Mouse (Mus musculus): ENCODE measurements around the gene Cntrob. TPM values are rescaled to one million over a fixed set of nuclear protein-coding genes. Genes with fewer than 3 reads are reported as not detected.

The Cntrob gene
- polyA plus RNA-seq, 1 experiment from 2014 or later = 17.1 TPM

- Histone ChIP-seq H3K9me3 (ENCODE audit: control insufficient read depth, low read length) (no peaks in the 10 kb centered on the region), H3K27ac (ENCODE audit: low read depth, low read length) (no peak overlapping the region), H3K4me1 (replicated peaks; ENCODE audit: control insufficient read depth, insufficient read depth, low read length) (no peaks in the 10 kb centered on the region), H3K4me3 (ENCODE audit: low read depth, low read length) (no peak overlapping the region; the same call in 1 of the 2 replicates), H3K36me3 (ENCODE audit: control insufficient read depth, insufficient read depth, low read length) (no peaks in the 10 kb centered on the region), H3K27me3 (replicated peaks; ENCODE audit: control insufficient read depth, insufficient read depth, low read length) (no peaks in the 10 kb centered on the region), H3K4me2 (no peak overlapping the region), H3K9ac (ENCODE audit: low read depth, low read length) (no peak overlapping the region)
- ATAC-seq (replicated peaks; ENCODE audit: low FRiP score) (no peak), DNase-seq (ENCODE audit: low spot score) (no peak)
- 53% methylated on average over 4 of the region's 4 CpGs for WGBS
Observed at GRCm38 (mm10) chr11:69257807-69258206, 65.8 kb downstream of the Cntrob start.

- Histone ChIP-seq H3K27me3 (replicated peaks; ENCODE audit: control insufficient read depth, insufficient read depth, low read length) (no peaks in the 10 kb centered on the region), H3K9me3 (ENCODE audit: control insufficient read depth, low read length) (no peaks in the 10 kb centered on the region), H3K4me3 (ENCODE audit: low read depth, low read length) (no peak overlapping the region), H3K36me3 (ENCODE audit: control insufficient read depth, insufficient read depth, low read length) (no peaks in the 10 kb centered on the region), H3K27ac (ENCODE audit: low read depth, low read length) (no peak overlapping the region), H3K4me1 (replicated peaks; ENCODE audit: control insufficient read depth, insufficient read depth, low read length) (no peaks in the 10 kb centered on the region), H3K9ac (ENCODE audit: low read depth, low read length) (no peak overlapping the region), H3K4me2 (no peak overlapping the region)
- ATAC-seq (replicated peaks; ENCODE audit: low FRiP score) (no peak), DNase-seq (ENCODE audit: low spot score) (no peak)
- 40% methylated on average over 2 of the region's 2 CpGs for WGBS
Observed at GRCm38 (mm10) chr11:69257072-69257471, 66.5 kb downstream of the Cntrob start.

DNA sequence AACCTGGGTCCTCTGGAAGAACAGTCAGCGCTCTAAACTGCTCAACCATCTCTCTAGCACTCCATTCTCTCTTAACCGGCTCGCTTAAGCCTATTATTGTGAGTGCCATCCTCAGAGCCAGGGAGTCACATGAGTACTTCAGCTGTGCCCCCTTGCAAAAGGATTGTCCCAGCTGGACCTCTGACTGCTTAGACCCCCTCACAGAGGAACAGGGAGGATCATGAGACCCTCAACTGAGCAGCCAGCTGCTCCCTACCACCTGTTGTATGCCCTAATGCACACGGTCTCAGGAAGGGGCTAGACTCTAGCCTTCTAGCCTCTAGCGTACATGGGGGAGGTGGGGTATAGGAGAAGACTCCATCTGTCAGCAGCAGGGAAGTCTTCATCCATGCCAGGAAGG is 68.8 kb downstream of the Cntrob start:
- Histone ChIP-seq H3K4me1 (replicated peaks; ENCODE audit: control insufficient read depth, insufficient read depth, low read length) (no peaks in the 10 kb centered on the region), H3K27ac (ENCODE audit: low read depth, low read length) (no peak overlapping the region), H3K9me3 (ENCODE audit: control insufficient read depth, low read length) (no peaks in the 10 kb centered on the region), H3K27me3 (replicated peaks; ENCODE audit: control insufficient read depth, insufficient read depth, low read length) (no peaks in the 10 kb centered on the region), H3K9ac (ENCODE audit: low read depth, low read length) (no peak overlapping the region), H3K4me3 (ENCODE audit: low read depth, low read length) (no peak overlapping the region), H3K36me3 (ENCODE audit: control insufficient read depth, insufficient read depth, low read length) (no peaks in the 10 kb centered on the region), H3K4me2 (no peak overlapping the region)
- DNase-seq (ENCODE audit: low spot score) (no peak), ATAC-seq (replicated peaks; ENCODE audit: low FRiP score) (no peak)
- WGBS = 73% methylated on average over 5 of the region's 5 CpGs

GRCm38 (mm10) chr11:69253131-69253530 is 70.4 kb downstream of the Cntrob start:
- DNase-seq (ENCODE audit: low spot score) (no peak), ATAC-seq (replicated peaks; ENCODE audit: low FRiP score) (no peak)
- WGBS = 47% methylated on average over 9 of the region's 9 CpGs
- H3K36me3 ChIP-seq (ENCODE audit: control insufficient read depth, insufficient read depth, low read length) = no peaks in the 10 kb centered on the region
- no peak overlapping the region for H3K4me3 ChIP-seq (ENCODE audit: low read depth, low read length)
- H3K4me1 ChIP-seq (replicated peaks; ENCODE audit: control insufficient read depth, insufficient read depth, low read length) = no peaks in the 10 kb centered on the region
- H3K27ac ChIP-seq (ENCODE audit: low read depth, low read length) = no peak overlapping the region
- H3K4me2 ChIP-seq = no peak overlapping the region
- H3K9ac ChIP-seq (ENCODE audit: low read depth, low read length) = no peak overlapping the region
- no peaks in the 10 kb centered on the region for H3K9me3 ChIP-seq (ENCODE audit: control insufficient read depth, low read length)
- no peaks in the 10 kb centered on the region for H3K27me3 ChIP-seq (replicated peaks; ENCODE audit: control insufficient read depth, insufficient read depth, low read length)

DNA sequence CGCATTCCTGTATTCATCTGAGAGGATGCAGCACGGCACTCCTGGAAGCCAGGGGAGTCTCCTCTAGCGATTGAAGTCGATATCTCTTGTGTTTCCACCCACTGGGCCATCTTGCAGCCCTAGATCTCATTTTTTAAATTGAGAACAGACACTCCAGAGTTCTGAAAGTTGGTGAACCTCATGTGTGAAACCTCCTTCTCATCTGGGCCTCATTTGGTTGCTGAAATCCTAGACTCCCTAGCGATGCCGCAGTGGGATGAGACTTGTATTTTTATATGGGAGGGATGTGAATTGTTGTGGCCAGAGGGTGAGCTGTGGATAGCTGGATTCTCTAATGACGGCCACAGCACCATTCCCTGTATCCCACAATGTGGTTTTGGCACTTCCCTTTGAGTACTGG is 71.6 kb downstream of the Cntrob start:
- H3K4me3 ChIP-seq (ENCODE audit: low read depth, low read length) = no peak overlapping the region
- no peak overlapping the region for H3K4me2 ChIP-seq
- 79% methylated on average over 7 of the region's 7 CpGs for WGBS
- no peak overlapping the region for H3K27ac ChIP-seq (ENCODE audit: low read depth, low read length)
- no peaks in the 10 kb centered on the region for H3K9me3 ChIP-seq (ENCODE audit: control insufficient read depth, low read length)
- no peaks in the 10 kb centered on the region for H3K27me3 ChIP-seq (replicated peaks; ENCODE audit: control insufficient read depth, insufficient read depth, low read length)
- no peak overlapping the region for H3K9ac ChIP-seq (ENCODE audit: low read depth, low read length)
- DNase-seq (ENCODE audit: low spot score) (no peak), ATAC-seq (replicated peaks; ENCODE audit: low FRiP score) (no peak)
- no peaks in the 10 kb centered on the region for H3K4me1 ChIP-seq (replicated peaks; ENCODE audit: control insufficient read depth, insufficient read depth, low read length)
- H3K36me3 ChIP-seq (ENCODE audit: control insufficient read depth, insufficient read depth, low read length) = no peaks in the 10 kb centered on the region

- no peak for ATAC-seq (replicated peaks; ENCODE audit: low FRiP score)
- H3K4me3 ChIP-seq (ENCODE audit: low read depth, low read length) = no peak overlapping the region
- no peak overlapping the region for H3K4me2 ChIP-seq
- H3K27me3 ChIP-seq (replicated peaks; ENCODE audit: control insufficient read depth, insufficient read depth, low read length) = no peaks in the 10 kb centered on the region
- no peak for DNase-seq (ENCODE audit: low spot score)
- WGBS = 50% methylated on average over 14 of the region's 14 CpGs
- H3K4me1 ChIP-seq (replicated peaks; ENCODE audit: control insufficient read depth, insufficient read depth, low read length) = no peaks in the 10 kb centered on the region
- no peaks in the 10 kb centered on the region for H3K36me3 ChIP-seq (ENCODE audit: control insufficient read depth, insufficient read depth, low read length)
- no peak overlapping the region for H3K9ac ChIP-seq (ENCODE audit: low read depth, low read length)
- H3K27ac ChIP-seq (ENCODE audit: low read depth, low read length) = no peak overlapping the region
- no peaks in the 10 kb centered on the region for H3K9me3 ChIP-seq (ENCODE audit: control insufficient read depth, low read length)
Observed at GRCm38 (mm10) chr11:69251135-69251842, 72.3 kb downstream of the Cntrob start.

GRCm38 (mm10) chr11:69250106-69250505 is 73.5 kb downstream of the Cntrob start:
- Histone ChIP-seq H3K4me1 (replicated peaks; ENCODE audit: control insufficient read depth, insufficient read depth, low read length) (no peaks in the 10 kb centered on the region; the same call in 1 of the 2 replicates), H3K27ac (ENCODE audit: low read depth, low read length) (no peak overlapping the region), H3K9ac (ENCODE audit: low read depth, low read length) (no peak overlapping the region), H3K9me3 (ENCODE audit: control insufficient read depth, low read length) (no peaks in the 10 kb centered on the region), H3K4me3 (ENCODE audit: low read depth, low read length) (no peak overlapping the region), H3K27me3 (replicated peaks; ENCODE audit: control insufficient read depth, insufficient read depth, low read length) (no peaks in the 10 kb centered on the region), H3K4me2 (no peak overlapping the region), H3K36me3 (ENCODE audit: control insufficient read depth, insufficient read depth, low read length) (no peaks in the 10 kb centered on the region)
- DNase-seq (ENCODE audit: low spot score) = no peak
- 71% methylated on average over 5 of the region's 5 CpGs for WGBS
- ATAC-seq (replicated peaks; ENCODE audit: low FRiP score) = no peak

Other genes with a start within 250 kb of the Cntrob start
- 47.2 and 56.0 TPM in 2 replicates for gene Vamp2, start 235.3 kb downstream of the Cntrob start, polyA plus RNA-seq (2014; fragmentation: Nextera tagmentation; extraction: Ambion mirVana)
- 6.2 and 6.6 TPM in 2 replicates for gene Per1, start 228.6 kb downstream of the Cntrob start, polyA plus RNA-seq (2014; fragmentation: Nextera tagmentation; extraction: Ambion mirVana)
- gene Hes7, start 203.4 kb downstream of the Cntrob start, polyA plus RNA-seq (2014; fragmentation: Nextera tagmentation; extraction: Ambion mirVana) = 0.55 and 0.59 TPM in 2 replicates
- gene 9130213A22Rik, start 201.2 kb downstream of the Cntrob start, polyA plus RNA-seq (2014; fragmentation: Nextera tagmentation; extraction: Ambion mirVana) = 0.10 and 0.22 TPM in 2 replicates
- 0.48 TPM in 1 of 2 replicates, not detected in the other for gene Aloxe3, start 197.9 kb downstream of the Cntrob start, polyA plus RNA-seq (2014; fragmentation: Nextera tagmentation; extraction: Ambion mirVana)
- not detected in 2 replicates for gene Alox12b, start 166.8 kb downstream of the Cntrob start, polyA plus RNA-seq (2014; fragmentation: Nextera tagmentation; extraction: Ambion mirVana)
- gene Alox8, start 125.9 kb downstream of the Cntrob start, polyA plus RNA-seq (2014; fragmentation: Nextera tagmentation; extraction: Ambion mirVana) = 0.12 TPM in 1 of 2 replicates, not detected in the other
- 0.04 and 0.05 TPM in 2 replicates for gene Gucy2e, start 86.7 kb downstream of the Cntrob start, polyA plus RNA-seq (2014; fragmentation: Nextera tagmentation; extraction: Ambion mirVana)
- gene Trappc1, start 205 bp upstream of the Cntrob start, polyA plus RNA-seq (2014; fragmentation: Nextera tagmentation; extraction: Ambion mirVana) = 114 and 123 TPM in 2 replicates
- gene Kcnab3, start 2.5 kb upstream of the Cntrob start, polyA plus RNA-seq (2014; fragmentation: Nextera tagmentation; extraction: Ambion mirVana) = 0.42 and 0.52 TPM in 2 replicates
- 4.3 and 5.4 TPM in 2 replicates for gene Rnf227, start 16.7 kb upstream of the Cntrob start, polyA plus RNA-seq (2014; fragmentation: Nextera tagmentation; extraction: Ambion mirVana)
- 13.8 and 17.1 TPM in 2 replicates for gene Chd3, start 45.6 kb upstream of the Cntrob start, polyA plus RNA-seq (2014; fragmentation: Nextera tagmentation; extraction: Ambion mirVana)
- gene Naa38, start 71.7 kb upstream of the Cntrob start, polyA plus RNA-seq (2014; fragmentation: Nextera tagmentation; extraction: Ambion mirVana) = 151 and 178 TPM in 2 replicates
- 19.7 and 19.9 TPM in 2 replicates for gene Cyb5d1, start 71.9 kb upstream of the Cntrob start, polyA plus RNA-seq (2014; fragmentation: Nextera tagmentation; extraction: Ambion mirVana)
- 20.4 and 26.2 TPM in 2 replicates for gene Tmem88, start 74.5 kb upstream of the Cntrob start, polyA plus RNA-seq (2014; fragmentation: Nextera tagmentation; extraction: Ambion mirVana)
- gene Kdm6b, start 89.9 kb upstream of the Cntrob start, polyA plus RNA-seq (2014; fragmentation: Nextera tagmentation; extraction: Ambion mirVana) = 15.4 and 17.4 TPM in 2 replicates
- 0.14 and 0.52 TPM in 2 replicates for gene Dnah2, start 225.3 kb upstream of the Cntrob start, polyA plus RNA-seq (2014; fragmentation: Nextera tagmentation; extraction: Ambion mirVana)
- 1.8 and 2.4 TPM in 2 replicates for gene Efnb3, start 236.4 kb upstream of the Cntrob start, polyA plus RNA-seq (2014; fragmentation: Nextera tagmentation; extraction: Ambion mirVana)